Mouse (Mus musculus) hindbrain, embryonic 11.5 days (tissue): Measurements from ENCODE around the gene Islr. TPM values are rescaled to one million over a fixed set of nuclear protein-coding genes. Genes with fewer than 3 reads are reported as not detected.

ENCODE experiments used
- ATAC-seq: fragments of 200-750 bp; cut with Nextera tagmentation; 2 replicates; pipeline ENCODE4 v1.8.0; 2017; ENCODE audit warnings: mild to moderate bottlenecking, moderate TSS enrichment, moderate library complexity; ENCODE audit not compliant: low FRiP score
- DNase-seq: peaks from one replicate; pipeline ENCODE4 v3.0.0-alpha.2; 2015; ENCODE audit warnings: low spot score
- H3K27ac ChIP-seq: fragments of 300-500 bp; sonication (generic); 2 replicates; pipeline ENCODE4 v1.5.1; 2014; ENCODE audit warnings: mild to moderate bottlenecking, low read depth, low read length
- H3K27me3 ChIP-seq: fragments of 300-500 bp; sonication (generic); 2 replicates; pipeline ENCODE4 v1.6.1; 2014; ENCODE audit warnings: mild to moderate bottlenecking, low read length, moderate library complexity, mixed read lengths; ENCODE audit not compliant: control insufficient read depth, insufficient read depth
- H3K36me3 ChIP-seq: fragments of 300-500 bp; sonication (generic); 2 replicates; pipeline ENCODE4 v1.6.1; 2014; ENCODE audit warnings: mild to moderate bottlenecking, low read length, moderate library complexity, mixed read lengths; ENCODE audit not compliant: control insufficient read depth, insufficient read depth
- H3K4me1 ChIP-seq: fragments of 300-500 bp; sonication (generic); replicated peaks from 2 replicates; pipeline ENCODE4 v1.6.1; 2014; ENCODE audit warnings: low read length, mixed read lengths; ENCODE audit not compliant: control insufficient read depth, insufficient read depth
- H3K4me2 ChIP-seq: fragments of 300-500 bp; sonication (generic); replicated peaks from 2 replicates; pipeline ENCODE4 v1.6.1; 2014; ENCODE audit warnings: mild to moderate bottlenecking, low read depth, low read length
- H3K4me3 ChIP-seq: fragments of 300-500 bp; sonication (generic); 2 replicates; pipeline ENCODE4 v1.5.1; 2014; ENCODE audit warnings: low read depth, low read length
- H3K9ac ChIP-seq: fragments of 300-500 bp; sonication (generic); 2 replicates; pipeline ENCODE4 v1.6.1; 2014; ENCODE audit warnings: low read depth, low read length
- H3K9me3 ChIP-seq: fragments of 300-500 bp; sonication (generic); 2 replicates; pipeline ENCODE4 v1.6.1; 2016; ENCODE audit warnings: low read length; ENCODE audit not compliant: control insufficient read depth
- WGBS: fragments of 180-500 bp; shearing (Covaris S2); extraction: QIAGEN DNeasy Blood & Tissue Kit; methylation state at CpG from one replicate; pipeline ENCODE4 v1.1.7; 2014; 5-methylcytosine and 5-hydroxymethylcytosine counted together
- polyA plus RNA-seq: library from polyadenylated mRNA; unstranded; fragments of >200 nt; fragmentation: Nextera tagmentation; extraction: Ambion mirVana; gene quantifications from 2 replicates; pipeline ENCODE4 v1.2.1, GENCODE M21; 2014

The Islr gene
- polyA plus RNA-seq, 1 experiment from 2014 or later = 15.5 TPM

DNA sequence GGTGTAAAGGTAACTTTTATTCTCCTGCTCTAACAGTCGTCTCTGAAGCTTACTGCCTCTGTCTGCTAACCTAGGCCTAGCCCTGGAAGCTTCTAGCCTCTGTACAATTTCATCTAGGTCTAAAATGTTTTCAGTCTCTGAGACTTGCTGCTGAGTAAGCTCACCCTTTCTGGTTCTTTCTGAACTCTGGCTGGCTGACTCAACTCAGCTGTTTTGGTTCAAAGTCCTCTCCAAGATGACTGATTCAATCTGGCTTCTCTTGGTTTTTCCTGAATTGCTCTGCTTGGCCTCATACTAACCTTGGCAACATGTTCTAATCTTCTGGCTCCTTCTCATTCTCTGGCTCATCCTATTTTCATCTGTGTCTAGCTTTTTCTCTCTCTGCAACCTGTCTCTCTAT, 38.3 kb downstream of the Islr start:
- no peaks in the 10 kb centered on the region for H3K4me1 ChIP-seq
- WGBS = 79% methylated on average over 1 of the region's 1 CpGs
- DNase-seq (no peak), ATAC-seq (no peak)
- no peaks in the 10 kb centered on the region for H3K9me3 ChIP-seq
- H3K27ac ChIP-seq = no peak overlapping the region
- H3K36me3 ChIP-seq = no peaks in the 10 kb centered on the region
- no peak overlapping the region for H3K4me3 ChIP-seq
- H3K27me3 ChIP-seq = no peaks in the 10 kb centered on the region
- no peak overlapping the region for H3K4me2 ChIP-seq
- H3K9ac ChIP-seq = no peak overlapping the region

DNA sequence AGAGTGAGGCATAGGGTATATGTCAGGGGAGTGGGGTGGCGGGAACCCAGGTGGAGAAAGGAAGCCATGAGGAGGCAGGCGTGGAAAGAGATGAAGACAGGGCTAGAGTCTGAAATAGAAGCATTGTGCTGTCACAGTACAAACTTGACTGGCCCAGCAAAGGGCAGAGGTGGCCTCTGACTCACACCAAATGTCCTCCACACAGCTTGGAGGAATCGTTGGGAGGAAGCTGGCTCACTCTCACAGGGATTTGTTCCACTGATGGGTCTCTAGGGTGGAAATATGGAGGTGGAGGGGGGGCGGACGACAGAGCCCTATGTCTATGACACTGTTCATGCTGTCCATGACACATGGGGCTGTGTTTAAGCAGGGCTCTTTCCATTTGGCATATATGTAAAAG, 41.0 kb downstream of the Islr start:
- Histone ChIP-seq H3K9ac (no peak overlapping the region), H3K9me3 (no peaks in the 10 kb centered on the region), H3K36me3 (no peaks in the 10 kb centered on the region), H3K27ac (no peak overlapping the region), H3K4me1 (no peaks in the 10 kb centered on the region), H3K27me3 (no peaks in the 10 kb centered on the region), H3K4me3 (no peak overlapping the region), H3K4me2 (no peak overlapping the region)
- no peak for DNase-seq
- WGBS = 80% methylated on average over 5 of the region's 5 CpGs
- ATAC-seq = no peak

DNA sequence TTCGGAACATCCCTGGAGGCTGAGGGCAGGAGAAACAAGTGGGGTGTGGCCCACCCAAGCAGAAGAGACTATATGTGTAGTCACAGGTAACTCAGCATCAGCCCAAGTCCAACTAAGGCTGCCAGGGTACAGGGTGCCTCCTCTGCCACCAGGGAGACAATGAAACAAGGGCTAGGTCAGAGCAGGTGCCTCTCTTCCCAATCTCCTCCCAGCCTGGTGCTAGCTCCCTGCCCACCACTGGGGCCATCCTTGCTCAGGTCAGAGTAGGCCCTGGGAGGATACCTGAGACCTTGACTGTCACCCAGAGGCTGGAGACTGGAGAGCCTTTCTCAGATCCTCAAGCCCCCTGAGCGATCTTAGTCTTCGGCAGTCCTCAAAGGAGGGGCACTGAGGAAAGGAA, 41.9 kb downstream of the Islr start:
- H3K4me3 ChIP-seq = no peak overlapping the region
- no peaks in the 10 kb centered on the region for H3K36me3 ChIP-seq
- no peak for DNase-seq
- 83% methylated on average over 3 of the region's 3 CpGs for WGBS
- no peak overlapping the region for H3K27ac ChIP-seq
- no peak overlapping the region for H3K9ac ChIP-seq
- H3K27me3 ChIP-seq = no peaks in the 10 kb centered on the region
- no peak overlapping the region for H3K4me2 ChIP-seq
- ATAC-seq = no peak
- no peaks in the 10 kb centered on the region for H3K4me1 ChIP-seq
- H3K9me3 ChIP-seq = no peaks in the 10 kb centered on the region

DNA sequence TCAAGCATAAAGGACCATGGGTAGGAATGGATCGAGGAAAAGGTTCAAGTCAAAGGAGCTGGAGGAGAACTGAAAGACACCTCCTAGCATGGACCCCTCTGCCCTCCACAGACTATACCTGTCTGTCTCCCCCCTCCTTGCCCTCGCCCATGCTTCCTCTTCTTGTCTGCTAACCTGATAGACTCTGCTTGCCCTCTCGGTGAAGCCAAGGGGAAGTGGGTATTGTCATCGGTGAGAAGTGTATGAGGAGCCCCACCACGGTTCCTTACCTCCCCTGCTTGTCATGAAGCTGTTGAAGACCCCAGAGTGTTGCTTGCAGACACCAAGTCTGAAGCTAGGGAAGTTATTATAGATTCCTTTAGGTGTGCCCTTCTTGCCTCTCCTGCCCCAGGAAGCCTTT, 43.8 kb downstream of the Islr start:
- DNase-seq (no peak), ATAC-seq (no peak)
- Histone ChIP-seq H3K4me1 (no peaks in the 10 kb centered on the region), H3K4me2 (no peak overlapping the region), H3K27me3 (no peaks in the 10 kb centered on the region), H3K4me3 (no peak overlapping the region), H3K9me3 (no peaks in the 10 kb centered on the region), H3K27ac (no peak overlapping the region), H3K9ac (no peak overlapping the region), H3K36me3 (no peaks in the 10 kb centered on the region)
- WGBS = 75% methylated on average over 5 of the region's 5 CpGs

DNA sequence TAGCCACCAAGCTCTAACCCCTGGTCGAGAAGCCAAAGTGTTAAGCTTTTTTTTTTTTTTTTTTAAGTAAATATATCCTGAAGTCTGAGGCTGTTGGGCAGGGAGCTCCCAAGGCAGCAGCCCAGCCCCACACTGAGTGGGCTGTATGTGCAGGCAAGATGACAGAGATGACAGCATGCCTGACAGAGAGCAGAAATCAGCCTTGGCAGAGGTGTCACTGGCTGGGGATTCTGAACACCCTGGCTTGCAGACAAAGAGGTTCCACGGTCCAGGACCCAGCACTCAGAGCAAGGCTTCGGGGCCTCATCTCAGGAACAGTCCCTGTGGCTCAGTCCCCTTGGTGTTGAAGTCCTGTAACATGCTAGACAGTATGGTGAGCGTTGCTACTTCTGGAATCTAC, 44.3 kb downstream of the Islr start:
- no peaks in the 10 kb centered on the region for H3K4me1 ChIP-seq
- H3K9me3 ChIP-seq = no peaks in the 10 kb centered on the region
- ATAC-seq = no peak
- no peak overlapping the region for H3K4me2 ChIP-seq
- no peaks in the 10 kb centered on the region for H3K27me3 ChIP-seq
- H3K4me3 ChIP-seq = no peak overlapping the region
- H3K36me3 ChIP-seq = no peaks in the 10 kb centered on the region
- no peak overlapping the region for H3K27ac ChIP-seq
- no peak overlapping the region for H3K9ac ChIP-seq
- no peak for DNase-seq
- WGBS = 77% methylated on average over 4 of the region's 4 CpGs

DNA sequence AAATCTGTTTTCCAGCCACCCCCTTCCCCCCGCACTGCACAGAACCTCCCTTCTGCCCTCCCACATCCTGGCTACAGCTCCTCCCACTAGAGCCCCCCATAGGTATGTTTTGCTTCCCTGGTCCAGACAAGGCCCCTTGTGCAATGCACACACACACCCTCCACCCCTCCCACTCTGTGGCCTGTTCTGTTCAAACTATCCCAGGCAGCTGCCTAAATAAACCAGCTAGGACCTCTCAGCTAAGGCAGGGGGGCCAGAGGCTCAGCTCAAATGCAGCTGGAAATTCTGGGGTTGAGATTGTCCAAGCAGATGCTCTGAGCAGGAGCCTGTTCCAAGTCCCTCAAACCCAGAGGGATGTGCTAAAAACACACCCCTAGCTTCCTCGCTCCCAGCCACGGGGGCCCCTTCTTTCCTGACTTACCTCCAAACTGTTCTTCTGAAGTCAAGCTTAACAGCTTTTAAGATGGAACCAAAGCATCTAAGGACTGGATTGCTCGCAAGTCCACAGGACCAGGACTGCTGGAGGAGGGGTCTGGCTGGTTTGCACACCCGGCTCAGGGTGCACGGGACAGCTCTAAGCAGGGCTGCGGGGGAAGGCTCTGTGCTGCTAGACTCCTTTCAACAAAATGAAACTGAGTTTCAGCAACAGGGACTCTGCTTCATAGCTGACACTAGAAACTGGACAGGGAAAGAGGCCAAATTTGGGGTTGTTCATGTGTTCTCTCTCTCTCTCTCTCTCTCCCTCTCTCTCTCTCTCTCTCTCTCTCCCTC, 45.4 kb downstream of the Islr start:
- Histone ChIP-seq H3K9me3 (no peaks in the 10 kb centered on the region), H3K36me3 (no peaks in the 10 kb centered on the region), H3K4me3 (no peak overlapping the region), H3K4me1 (no peaks in the 10 kb centered on the region), H3K27ac (peak overlapping the region; percentile 30; the same call in 1 of the 2 replicates), H3K27me3 (no peaks in the 10 kb centered on the region), H3K4me2 (no peak overlapping the region), H3K9ac (no peak overlapping the region)
- peak; percentile 31 for DNase-seq
- ATAC-seq = no peak
- WGBS = 40% methylated on average over 7 of the region's 7 CpGs

DNA sequence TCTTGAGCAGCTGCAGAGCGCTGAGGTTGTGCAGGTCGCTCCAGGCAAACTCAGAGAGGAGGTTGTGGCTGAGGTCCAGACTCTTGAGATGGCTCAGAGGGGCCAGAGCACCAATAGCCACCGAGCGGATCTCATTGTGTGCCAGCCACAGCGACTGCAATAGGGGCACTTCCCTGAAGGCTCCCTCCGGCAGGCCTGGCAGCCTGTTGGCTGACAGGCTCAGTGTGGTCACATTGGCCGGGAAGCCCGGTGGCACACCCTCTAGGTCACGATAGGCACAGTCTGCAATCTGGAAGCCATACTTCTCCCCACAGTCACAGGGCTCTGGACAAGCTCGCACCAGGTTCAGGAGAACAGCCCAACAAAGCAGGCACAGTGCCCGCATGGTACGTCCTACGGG, 46.3 kb downstream of the Islr start:
- Histone ChIP-seq H3K27ac (no peak overlapping the region), H3K9ac (no peak overlapping the region), H3K4me2 (peak overlapping the region; percentile 22; the same call in 1 of the 2 replicates), H3K27me3 (no peaks in the 10 kb centered on the region), H3K36me3 (no peaks in the 10 kb centered on the region), H3K4me1 (no peaks in the 10 kb centered on the region), H3K4me3 (no peak overlapping the region), H3K9me3 (no peaks in the 10 kb centered on the region)
- ATAC-seq = no peak
- DNase-seq = no peak
- 78% methylated on average over 13 of the region's 13 CpGs for WGBS

DNA sequence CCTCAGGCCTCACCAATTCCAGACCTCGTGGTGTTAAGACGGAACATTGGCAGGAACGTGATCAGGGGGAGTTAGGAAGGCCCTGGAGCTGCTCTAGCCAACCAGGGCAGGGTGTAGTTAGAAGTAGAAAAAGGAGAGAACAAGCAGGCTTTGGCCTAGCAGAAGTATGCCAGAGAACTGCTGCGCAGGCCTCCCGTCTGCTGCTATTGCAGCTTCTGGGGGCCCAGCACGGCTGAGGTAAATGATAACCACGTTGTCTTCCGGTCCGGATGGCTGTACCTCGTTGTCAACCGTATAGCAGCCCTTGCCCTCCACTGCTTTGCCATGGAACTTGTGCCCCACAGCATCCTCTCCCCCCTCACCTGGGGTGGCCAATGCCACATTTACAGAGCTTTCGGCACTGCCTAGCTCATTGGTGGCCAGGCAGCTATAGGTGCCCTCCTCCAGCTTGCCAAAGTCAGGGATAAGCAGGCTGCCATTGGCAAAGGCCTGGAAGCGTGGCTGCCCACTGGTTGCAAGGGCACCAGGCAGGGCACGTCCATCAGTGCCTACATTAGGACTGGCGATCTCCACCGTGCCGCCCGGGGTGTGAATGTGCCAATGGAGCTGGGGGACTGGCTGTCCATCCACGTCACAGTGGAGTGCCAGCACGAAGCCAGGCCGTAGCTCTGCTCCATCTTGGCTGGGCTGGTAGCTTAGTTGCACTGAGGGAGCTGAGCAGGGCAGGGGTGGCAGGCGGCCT, 47.1 kb downstream of the Islr start:
- no peak for ATAC-seq
- no peaks in the 10 kb centered on the region for H3K4me1 ChIP-seq
- no peak overlapping the region for H3K4me3 ChIP-seq
- no peak overlapping the region for H3K9ac ChIP-seq
- H3K36me3 ChIP-seq = no peaks in the 10 kb centered on the region
- H3K27me3 ChIP-seq = no peaks in the 10 kb centered on the region
- H3K9me3 ChIP-seq = no peaks in the 10 kb centered on the region
- DNase-seq = no peak
- 88% methylated on average over 22 of the region's 22 CpGs for WGBS
- no peak overlapping the region; the same call in 1 of the 2 replicates for H3K4me2 ChIP-seq
- H3K27ac ChIP-seq = no peak overlapping the region

DNA sequence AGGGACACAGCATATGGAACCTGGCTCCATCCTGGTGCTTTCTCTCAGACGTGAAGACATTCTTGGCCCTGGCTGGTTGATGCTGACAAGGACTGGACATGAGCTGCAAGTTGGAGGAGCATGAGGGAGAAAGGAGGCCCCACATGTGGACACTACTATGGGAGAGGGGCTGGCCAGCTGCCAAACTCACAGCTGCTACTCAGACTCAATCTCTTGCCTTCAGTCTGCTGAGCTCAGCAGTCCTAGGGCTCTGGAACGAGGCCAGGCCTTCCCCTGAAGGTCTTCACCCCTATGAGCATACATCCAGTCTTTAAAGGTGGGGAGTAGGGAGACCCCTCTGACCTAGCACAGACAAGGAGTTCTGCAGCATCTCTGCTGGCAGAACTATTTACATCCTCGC, 48.7 kb downstream of the Islr start:
- H3K27ac ChIP-seq = no peak overlapping the region
- no peaks in the 10 kb centered on the region for H3K36me3 ChIP-seq
- no peak for ATAC-seq
- no peak overlapping the region for H3K4me2 ChIP-seq
- no peak for DNase-seq
- no peak overlapping the region for H3K4me3 ChIP-seq
- H3K27me3 ChIP-seq = no peaks in the 10 kb centered on the region
- no peaks in the 10 kb centered on the region for H3K4me1 ChIP-seq
- H3K9me3 ChIP-seq = no peaks in the 10 kb centered on the region
- WGBS = 64% methylated on average over 3 of the region's 3 CpGs
- H3K9ac ChIP-seq = no peak overlapping the region
